Comparison of ENCODE assay signal across 13 mouse cellular contexts in the genomic region with DNA sequence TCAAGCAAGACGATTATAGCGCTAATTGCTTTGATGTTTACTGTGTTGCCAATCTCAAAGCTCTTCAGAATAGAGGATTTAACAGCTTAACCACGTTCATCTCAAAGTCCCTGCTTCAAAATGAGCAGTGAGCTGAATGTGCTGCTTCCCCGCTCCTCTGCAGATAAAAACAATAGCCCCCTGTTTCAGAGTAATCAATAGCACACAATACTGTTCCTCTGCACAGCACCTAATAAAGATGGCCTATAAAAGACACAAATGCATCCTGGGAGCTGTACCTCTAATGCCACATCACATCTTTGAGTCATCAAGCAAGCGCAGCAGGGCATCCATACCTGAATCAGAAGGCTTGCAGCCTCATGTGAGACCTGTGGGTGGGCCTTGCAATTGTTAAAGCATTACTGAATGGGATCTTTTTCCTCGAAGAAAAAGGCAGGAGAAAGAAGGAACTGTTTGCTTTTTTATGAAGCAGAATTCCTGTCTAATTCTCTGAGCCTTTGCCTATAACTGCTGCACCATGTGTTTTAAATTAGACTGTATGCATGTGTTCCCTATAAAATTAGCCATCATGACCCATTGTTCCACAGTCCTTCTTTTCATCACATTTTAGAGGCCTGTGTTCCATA.
DNase-seq lines count a peak whose midpoint lies in the region; ATAC-seq and TF ChIP-seq lines count a peak whose summit lies in the region.
"Had no signal": no experiment of that assay in that cellular context is flagged by ENCODE, and none has a peak within 500 bp of the region (broad histone marks: within the 10 kb centered on the region; RNA-seq: fewer than 3 reads in every experiment).

No protein-coding gene starts in this region.

- no peak overlapping the region for H3K4me3 ChIP-seq in midbrain, embryonic 10.5 days
- no peak overlapping the region for H3K4me3 ChIP-seq in midbrain, postnatal 0 days (ENCODE audit: low read depth, low read length)
- no peak overlapping the region for H3K4me3 ChIP-seq in forebrain, embryonic 12.5 days (replicated peaks)
- H3K4me3 ChIP-seq in limb, embryonic 13.5 days, result no peak overlapping the region
- H3K4me3 ChIP-seq: neural tube, embryonic 12.5 days had no signal

- no peak for TF ChIP-seq CTCF in midbrain, postnatal 0 days (IDR thresholded peaks at IDR 0.05)

- WGBS in midbrain, embryonic 10.5 days, result 24% methylated on average over 6 of the region's 6 CpGs
- WGBS in midbrain, postnatal 0 days, result 28% methylated on average over 6 of the region's 6 CpGs
- WGBS in forebrain, embryonic 12.5 days, result 7% methylated on average over 6 of the region's 6 CpGs
- 19% methylated on average over 6 of the region's 6 CpGs for WGBS in limb, embryonic 13.5 days

- H3K27ac ChIP-seq in midbrain, embryonic 10.5 days (replicated peaks), result peak overlapping the region; percentile 49; the same call in 1 of the 2 replicates
- H3K27ac ChIP-seq in midbrain, postnatal 0 days (ENCODE audit: low read depth, low read length), result no peak overlapping the region
- H3K27ac ChIP-seq in forebrain, embryonic 12.5 days, result 0 out of 2 replicates have a peak overlapping the region, but pooled peaks have one; percentile 8
- peak overlapping the region; percentile 79 for H3K27ac ChIP-seq in limb, embryonic 13.5 days
- H3K27ac ChIP-seq: neural tube, embryonic 12.5 days had no signal

- H3K27me3 ChIP-seq in midbrain, embryonic 10.5 days (ENCODE audit: low read depth, poor library complexity, severe bottlenecking), result no peaks in the 10 kb centered on the region
- H3K27me3 ChIP-seq in midbrain, postnatal 0 days (ENCODE audit: insufficient read depth, low read length), result no peaks in the 10 kb centered on the region
- H3K27me3 ChIP-seq in forebrain, embryonic 12.5 days, result no peaks in the 10 kb centered on the region
- H3K27me3 ChIP-seq in limb, embryonic 13.5 days, result no peaks in the 10 kb centered on the region
- H3K27me3 ChIP-seq: neural tube, embryonic 12.5 days had no signal

- no peaks in the 10 kb centered on the region for H3K36me3 ChIP-seq in midbrain, embryonic 10.5 days
- no peaks in the 10 kb centered on the region for H3K36me3 ChIP-seq in midbrain, postnatal 0 days (ENCODE audit: insufficient read depth, low read length)
- no peaks in the 10 kb centered on the region for H3K36me3 ChIP-seq in forebrain, embryonic 12.5 days (replicated peaks)
- no peaks in the 10 kb centered on the region for H3K36me3 ChIP-seq in limb, embryonic 13.5 days
- H3K36me3 ChIP-seq: neural tube, embryonic 12.5 days had no signal

- ATAC-seq in midbrain, postnatal 0 days (ENCODE audit: low FRiP score), result no peak
- ATAC-seq in forebrain, embryonic 12.5 days (ENCODE audit: low FRiP score), result peak; percentile 71; the same call in 1 of the 2 replicates
- ATAC-seq in limb, embryonic 13.5 days (ENCODE audit: low FRiP score, low read depth), result peak; percentile 91

- DNase-seq in midbrain, embryonic 10.5 days (ENCODE audit: low spot score), result peak; percentile 26
- no peak for DNase-seq in midbrain, postnatal 0 days (ENCODE audit: low spot score)
- DNase-seq in adrenal gland, postnatal 4 days (ENCODE audit: low spot score in 2 of 2), result no peak
- no peak for DNase-seq in cerebellum, adult 8-10 months
- no peak for DNase-seq in layer of hippocampus, adult 9-10 months (ENCODE audit: low spot score)
- DNase-seq in urinary bladder, adult 18-20 months (ENCODE audit: low spot score in 2 of 2), result no peak
- DNase-seq: heart, postnatal 14 days; kidney, postnatal 14 days; lung, postnatal 14 days; right cerebral cortex, postnatal 25 days had no signal

- H3K9me3 ChIP-seq in midbrain, embryonic 10.5 days (replicated peaks), result no peaks in the 10 kb centered on the region
- no peaks in the 10 kb centered on the region for H3K9me3 ChIP-seq in midbrain, postnatal 0 days (ENCODE audit: low read length)
- no peaks in the 10 kb centered on the region for H3K9me3 ChIP-seq in forebrain, embryonic 12.5 days
- no peaks in the 10 kb centered on the region for H3K9me3 ChIP-seq in limb, embryonic 13.5 days
- H3K9me3 ChIP-seq: neural tube, embryonic 12.5 days had no signal

- peaks cover 22% of the 10 kb centered on the region for H3K4me1 ChIP-seq in midbrain, embryonic 10.5 days
- no peaks in the 10 kb centered on the region for H3K4me1 ChIP-seq in midbrain, postnatal 0 days (ENCODE audit: insufficient read depth, low read length)
- peaks cover 21% of the 10 kb centered on the region for H3K4me1 ChIP-seq in forebrain, embryonic 12.5 days
- peaks cover 16% of the 10 kb centered on the region for H3K4me1 ChIP-seq in limb, embryonic 13.5 days
- H3K4me1 ChIP-seq: neural tube, embryonic 12.5 days had no signal

- no peak overlapping the region for H3K9ac ChIP-seq in midbrain, postnatal 0 days (replicated peaks; ENCODE audit: low read length, poor library complexity, severe bottlenecking)
- no peak overlapping the region for H3K9ac ChIP-seq in forebrain, embryonic 12.5 days
- no peak overlapping the region for H3K9ac ChIP-seq in limb, embryonic 13.5 days
- H3K9ac ChIP-seq: neural tube, embryonic 12.5 days had no signal

- no peak overlapping the region for H3K4me2 ChIP-seq in midbrain, postnatal 0 days (ENCODE audit: low read depth, low read length, poor library complexity, severe bottlenecking)
- H3K4me2 ChIP-seq in forebrain, embryonic 12.5 days, result no peak overlapping the region
- peak overlapping the region; percentile 40 for H3K4me2 ChIP-seq in limb, embryonic 13.5 days (replicated peaks)
- H3K4me2 ChIP-seq: neural tube, embryonic 12.5 days had no signal
